ENCODE assay signal across 27 mouse cellular contexts in the genomic region with DNA sequence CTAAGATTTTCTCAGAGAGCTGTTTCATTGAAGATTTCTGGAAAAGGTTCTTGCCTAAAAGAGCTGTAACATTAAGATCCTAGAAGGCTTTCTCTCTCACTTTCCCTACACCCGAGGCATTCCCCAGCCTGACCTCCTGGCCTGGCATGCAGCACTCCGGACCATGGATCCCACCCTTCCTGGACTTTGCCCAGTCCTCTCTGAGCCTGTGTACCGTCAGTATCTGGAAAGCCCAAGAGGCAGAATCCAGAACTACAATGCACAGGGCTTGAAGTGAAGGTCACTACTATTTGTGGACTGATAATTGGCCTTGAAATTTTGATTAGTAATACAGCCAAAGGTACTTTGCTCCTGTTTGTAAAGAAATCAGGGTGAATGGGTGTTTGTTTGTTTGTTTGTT.
DNase-seq lines count a peak whose midpoint lies in the region; ATAC-seq and TF ChIP-seq lines count a peak whose summit lies in the region.
"Had no signal": no experiment of that assay in that cellular context is flagged by ENCODE, and none has a peak within 500 bp of the region (broad histone marks: within the 10 kb centered on the region; RNA-seq: fewer than 3 reads in every experiment).

No protein-coding gene starts in this region.

- no peaks in the 10 kb centered on the region for H3K4me1 ChIP-seq in intestine, embryonic 15.5 days (replicated peaks)
- no peaks in the 10 kb centered on the region for H3K4me1 ChIP-seq in intestine, embryonic 16.5 days (ENCODE audit: control insufficient read depth, insufficient read depth, low read length)
- H3K4me1 ChIP-seq in stomach, postnatal 0 days (replicated peaks; ENCODE audit: control insufficient read depth, insufficient read depth), result no peaks in the 10 kb centered on the region
- H3K4me1 ChIP-seq: hindbrain, embryonic 10.5 days; hindbrain, embryonic 15.5 days; limb, embryonic 13.5 days; midbrain, embryonic 10.5 days; neural tube, embryonic 12.5 days had no signal

- H3K27ac ChIP-seq in intestine, embryonic 15.5 days, result no peak overlapping the region
- H3K27ac ChIP-seq in intestine, embryonic 16.5 days (ENCODE audit: low read length), result no peak overlapping the region
- no peak overlapping the region for H3K27ac ChIP-seq in stomach, postnatal 0 days (replicated peaks)
- H3K27ac ChIP-seq: hindbrain, embryonic 10.5 days; hindbrain, embryonic 15.5 days; limb, embryonic 13.5 days; liver, embryonic 14.5 days; midbrain, embryonic 10.5 days; neural tube, embryonic 12.5 days had no signal

- no peak overlapping the region for H3K4me3 ChIP-seq in intestine, embryonic 15.5 days (replicated peaks)
- H3K4me3 ChIP-seq in intestine, embryonic 16.5 days (ENCODE audit: low read length), result no peak overlapping the region
- no peak overlapping the region for H3K4me3 ChIP-seq in stomach, postnatal 0 days (ENCODE audit: low read depth, low read length)
- H3K4me3 ChIP-seq: hindbrain, embryonic 10.5 days; hindbrain, embryonic 15.5 days; limb, embryonic 13.5 days; midbrain, embryonic 10.5 days; myocyte; neural tube, embryonic 12.5 days had no signal

- no peaks in the 10 kb centered on the region for H3K27me3 ChIP-seq in intestine, embryonic 15.5 days (replicated peaks)
- H3K27me3 ChIP-seq in intestine, embryonic 16.5 days (replicated peaks; ENCODE audit: control insufficient read depth, insufficient read depth, low read length), result no peaks in the 10 kb centered on the region
- H3K27me3 ChIP-seq in stomach, postnatal 0 days (ENCODE audit: control insufficient read depth, insufficient read depth, low read length), result no peaks in the 10 kb centered on the region
- H3K27me3 ChIP-seq: CH12.LX; hindbrain, embryonic 15.5 days; limb, embryonic 13.5 days; neural tube, embryonic 12.5 days had no signal

- peak; percentile 24; the same call in 1 of the 2 replicates for TF ChIP-seq CTCF in stomach, postnatal 0 days (IDR thresholded peaks at IDR 0.05; ENCODE audit: low read depth)

- peak; percentile 71; the same call in 1 of the 2 replicates for ATAC-seq in intestine, embryonic 15.5 days
- ATAC-seq in intestine, embryonic 16.5 days, result no peak
- peak; percentile 80 for ATAC-seq in stomach, postnatal 0 days (ENCODE audit: low FRiP score, low TSS enrichment)
- ATAC-seq in erythroblast, adult 5-6 weeks (replicated peaks; ENCODE audit: low FRiP score, poor library complexity, severe bottlenecking), result no peak
- ATAC-seq: forebrain, embryonic 14.5 days; inflammation-experienced regulatory T-cells, adult 6 months had no signal

- no peak for TF ChIP-seq EP300 in stomach, postnatal 0 days (optimal IDR thresholded peaks at IDR 0.05)

- WGBS in intestine, embryonic 15.5 days, result 49% methylated on average over 3 of the region's 3 CpGs
- WGBS in intestine, embryonic 16.5 days, result 56% methylated on average over 3 of the region's 3 CpGs
- WGBS in stomach, postnatal 0 days, result 44% methylated on average over 3 of the region's 3 CpGs

- no peaks in the 10 kb centered on the region for H3K36me3 ChIP-seq in intestine, embryonic 15.5 days
- no peaks in the 10 kb centered on the region for H3K36me3 ChIP-seq in intestine, embryonic 16.5 days (ENCODE audit: control insufficient read depth, insufficient read depth, low read length)
- H3K36me3 ChIP-seq in stomach, postnatal 0 days (ENCODE audit: control insufficient read depth, insufficient read depth, low read length), result no peaks in the 10 kb centered on the region
- H3K36me3 ChIP-seq: G1E; hindbrain, embryonic 10.5 days; hindbrain, embryonic 15.5 days; limb, embryonic 13.5 days; midbrain, embryonic 10.5 days; neural tube, embryonic 12.5 days had no signal

- H3K4me2 ChIP-seq in intestine, embryonic 15.5 days (replicated peaks), result no peak overlapping the region
- no peak overlapping the region for H3K4me2 ChIP-seq in intestine, embryonic 16.5 days (ENCODE audit: low read depth, low read length)
- no peak overlapping the region for H3K4me2 ChIP-seq in stomach, postnatal 0 days (replicated peaks; ENCODE audit: low read depth)
- H3K4me2 ChIP-seq: hindbrain, embryonic 15.5 days; limb, embryonic 13.5 days; lung, embryonic 14.5 days; neural tube, embryonic 12.5 days had no signal

- H3K9ac ChIP-seq in intestine, embryonic 15.5 days, result no peak overlapping the region
- no peak overlapping the region for H3K9ac ChIP-seq in intestine, embryonic 16.5 days (ENCODE audit: low read depth, low read length)
- no peak overlapping the region for H3K9ac ChIP-seq in stomach, postnatal 0 days (ENCODE audit: low read length)
- H3K9ac ChIP-seq: hindbrain, embryonic 15.5 days; limb, embryonic 13.5 days; liver, embryonic 14.5 days; lung, embryonic 14.5 days; neural tube, embryonic 12.5 days had no signal

- peak; percentile 12 for DNase-seq in kidney, postnatal 10 days
- no peak for DNase-seq in kidney, postnatal 4 days
- peak; percentile 4 for DNase-seq in ES-CJ7 (ENCODE audit: low read depth, low spot score)
- DNase-seq in stomach, postnatal 0 days (ENCODE audit: low spot score), result peak; percentile 36
- DNase-seq: adrenal gland, postnatal 10 days; cerebellum, adult 8-10 months; cerebellum, postnatal 36 days; gastrocnemius, postnatal 14 days; heart, postnatal 14 days; lung, embryonic 14.5 days; lung, postnatal 14 days; right cerebral cortex, adult 18-20 months; right cerebral cortex, postnatal 4 days had no signal

- no peaks in the 10 kb centered on the region for H3K9me3 ChIP-seq in intestine, embryonic 15.5 days
- no peaks in the 10 kb centered on the region for H3K9me3 ChIP-seq in intestine, embryonic 16.5 days (ENCODE audit: control insufficient read depth, low read length)
- no peaks in the 10 kb centered on the region for H3K9me3 ChIP-seq in stomach, postnatal 0 days (ENCODE audit: control insufficient read depth, low read length)
- H3K9me3 ChIP-seq: G1E; hindbrain, embryonic 10.5 days; hindbrain, embryonic 15.5 days; limb, embryonic 13.5 days; midbrain, embryonic 10.5 days; neural tube, embryonic 12.5 days had no signal

Comparison
In these comparisons a context has a peak if more than half of its experiments do, and no peak if none do; other contexts are left out.
1. ATAC-seq: peak in intestine, embryonic 15.5 days (single experiment) and stomach, postnatal 0 days (single experiment); none in intestine, embryonic 16.5 days (single experiment) and erythroblast, adult 5-6 weeks (single experiment).
2. DNase-seq: peak in kidney, postnatal 10 days (single experiment), ES-CJ7 (single experiment) and stomach, postnatal 0 days (single experiment); none in kidney, postnatal 4 days (0 of 2).